Mouse (Mus musculus): ENCODE measurements around the gene Arhgap10. TPM values are rescaled to one million over a fixed set of nuclear protein-coding genes. Genes with fewer than 3 reads are reported as not detected.
A peak's percentile ranks its signal among the peaks of the same experiment; 100 is the strongest.

Gene Arhgap10
- total and polyA plus RNA-seq, 3 experiments, result 13.1 to 22.8 TPM; not detected in 1

GRCm38 (mm10) chr8:77549881-77550580 is 32.3 kb upstream of the Arhgap10 start (continued):
- TF ChIP-seq MEF2A (IDR thresholded peaks at IDR 0.05; ENCODE audit: extremely low read depth, insufficient replicate concordance, low read depth, low read length, poor library complexity, severe bottlenecking) (no peak), ETS1 (IDR thresholded peaks at IDR 0.05; ENCODE audit: low read depth, low read length) (no peak), RCOR1 (IDR thresholded peaks at IDR 0.05; ENCODE audit: low read depth, low read length) (no peak), MAFK (IDR thresholded peaks at IDR 0.05; ENCODE audit: borderline replicate concordance, low read depth, low read length) (no peak), POLR2A (IDR thresholded peaks at IDR 0.05; ENCODE audit: control insufficient read depth in 1 of 2, insufficient read depth in 1 of 2, low read depth in 1 of 2, low read length in 2 of 2, poor library complexity in 1 of 2) (no peak), GATA1 (IDR thresholded peaks at IDR 0.05; ENCODE audit: low read depth, low read length) (no peak), ELF1 (IDR thresholded peaks at IDR 0.05; ENCODE audit: low read depth, low read length) (peak; percentile 70), USF1 (IDR thresholded peaks at IDR 0.05; ENCODE audit: low read depth, low read length) (no peak), CHD2 (IDR thresholded peaks at IDR 0.05; ENCODE audit: low read length) (no peak), POLR2AphosphoS2 (IDR thresholded peaks at IDR 0.05; ENCODE audit: low read length) (no peak), GABPA (IDR thresholded peaks at IDR 0.05; ENCODE audit: low read depth, low read length) (no peak), USF2 (IDR thresholded peaks at IDR 0.05; ENCODE audit: borderline replicate concordance in 1 of 2, insufficient read depth in 1 of 2, low read depth in 1 of 2, low read length in 2 of 2) (no peak), MYB (IDR thresholded peaks at IDR 0.05; ENCODE audit: low read depth, low read length) (no peak), NRF1 (IDR thresholded peaks at IDR 0.05; ENCODE audit: insufficient read depth, low read depth, low read length, poor library complexity, severe bottlenecking) (no peak), ZNF384 (IDR thresholded peaks at IDR 0.05; ENCODE audit: low read depth, low read length) (no peak)

- Histone ChIP-seq H3K9me3 (replicated peaks; ENCODE audit: insufficient read depth, low read length) (no peaks in the 10 kb centered on the region), H3K4me1 (ENCODE audit: control insufficient read depth in 1 of 2, insufficient read depth in 2 of 2, low read length in 2 of 2) (peaks cover 8 to 12% of the 10 kb centered on the region in 2 experiments), H3K27ac (ENCODE audit: control insufficient read depth, low read depth, low read length) (peak within 1 kb of the TSS; percentile 63), H3K9ac (ENCODE audit: control insufficient read depth, low read depth, low read length, poor library complexity, severe bottlenecking) (peak within 1 kb of the TSS; percentile 91), H3K4me3 (ENCODE audit: control insufficient read depth in 1 of 2, insufficient read depth in 1 of 2, low read depth in 2 of 2, low read length in 2 of 2) (peak within 1 kb of the TSS; percentile 87 to 91), H3K27me3 (ENCODE audit: control insufficient read depth in 1 of 2, insufficient read depth in 2 of 2, low read length in 2 of 2) (no peaks in the 10 kb centered on the region), H3K79me2 (ENCODE audit: control insufficient read depth, insufficient read depth, low read length, poor library complexity) (peaks cover 18% of the 10 kb centered on the region), H3K36me3 (ENCODE audit: control insufficient read depth in 1 of 2, insufficient read depth in 2 of 2, low read length in 2 of 2) (peaks cover 6 to 15% of the 10 kb centered on the region in 2 experiments)
- DNase-seq (ENCODE audit: low read depth, low spot score), result peak; percentile 92
- peak; percentile 75 for TF ChIP-seq TBP (IDR thresholded peaks at IDR 0.05; ENCODE audit: low read depth, low read length)
- no peak for TF ChIP-seq MYB (IDR thresholded peaks at IDR 0.05; ENCODE audit: low read depth, low read length)
- no peak for TF ChIP-seq UBTF (IDR thresholded peaks at IDR 0.05; ENCODE audit: borderline replicate concordance, insufficient read depth, low read depth, low read length)
- no peak for TF ChIP-seq CHD1 (IDR thresholded peaks at IDR 0.05; ENCODE audit: low read depth, low read length)
- no peak for TF ChIP-seq ZNF384 (IDR thresholded peaks at IDR 0.05; ENCODE audit: low read depth, low read length)
- 0 out of 4 replicates have a peak, but pooled peaks of 1 of the 2 experiments have one; percentile 5 for TF ChIP-seq EP300 (IDR thresholded peaks at IDR 0.05; ENCODE audit: low read depth in 1 of 2, low read length in 2 of 2)
- TF ChIP-seq GATA1 (IDR thresholded peaks at IDR 0.05; ENCODE audit: low read depth, low read length), result no peak
- no peak for TF ChIP-seq USF2 (IDR thresholded peaks at IDR 0.05; ENCODE audit: borderline replicate concordance in 1 of 2, insufficient read depth in 1 of 2, low read depth in 1 of 2, low read length in 2 of 2)
- no peak for TF ChIP-seq ZKSCAN1 (IDR thresholded peaks at IDR 0.05; ENCODE audit: low read depth, low read length)
- TF ChIP-seq KAT2A (conservative IDR thresholded peaks at IDR 0.05; ENCODE audit: low read depth, low read length), result peak; percentile 59; the same call in 1 of the 2 replicates
- TF ChIP-seq MYC (IDR thresholded peaks at IDR 0.05; ENCODE audit: low read depth, low read length), result no peak
- no peak for TF ChIP-seq CHD2 (IDR thresholded peaks at IDR 0.05; ENCODE audit: low read length)
- peak; percentile 59 for TF ChIP-seq SIN3A (IDR thresholded peaks at IDR 0.05; ENCODE audit: low read length)
- TF ChIP-seq E2F4 (IDR thresholded peaks at IDR 0.05; ENCODE audit: borderline replicate concordance, low read depth, low read length), result no peak
- peak; percentile 90 for TF ChIP-seq NELFE (IDR thresholded peaks at IDR 0.05; ENCODE audit: low read depth, low read length)
- no peak for TF ChIP-seq GABPA (IDR thresholded peaks at IDR 0.05; ENCODE audit: low read depth, low read length)
- TF ChIP-seq ZMIZ1 (IDR thresholded peaks at IDR 0.05; ENCODE audit: low read depth, low read length), result peak; percentile 69; the same call in 1 of the 2 replicates
- peak; percentile 84 for TF ChIP-seq HCFC1 (IDR thresholded peaks at IDR 0.05; ENCODE audit: low read depth, low read length)
- TF ChIP-seq JUND (IDR thresholded peaks at IDR 0.05; ENCODE audit: low read depth, low read length), result peak; percentile 29; the same call in 1 of the 2 replicates
- TF ChIP-seq MAZ (IDR thresholded peaks at IDR 0.05; ENCODE audit: low read depth, low read length), result no peak; the same call in 1 of the 2 replicates
- no peak for TF ChIP-seq MEF2A (IDR thresholded peaks at IDR 0.05; ENCODE audit: extremely low read depth, insufficient replicate concordance, low read depth, low read length, poor library complexity, severe bottlenecking)
- TF ChIP-seq SMC3 (IDR thresholded peaks at IDR 0.05; ENCODE audit: low read depth, low read length), result no peak
- no peak for TF ChIP-seq RAD21 (IDR thresholded peaks at IDR 0.05; ENCODE audit: low read depth, low read length)
These were observed 31.5 kb upstream of the Arhgap10 start, which contains the start of gene Prmt9 for GRCm38 (mm10) chr8:77549121-77549706. Gene Prmt9 (plus strand): TSS chr8:77549397.
